Mouse (Mus musculus): Measurements from ENCODE around the gene Fmo6. TPM values are rescaled to one million over a fixed set of nuclear protein-coding genes. Genes with fewer than 3 reads are reported as not detected.

Fmo6 gene
- total RNA-seq, 2 experiments from 2014 or later: not detected

Other genes with a start within 250 kb of the Fmo6 start
- 10 to 100 TPM; 43.9 to 55.3 TPM for gene Prrc2c, start 197.0 kb downstream of the Fmo6 start, total RNA-seq (2021)
- gene Fmo4, start 123.5 kb downstream of the Fmo6 start, total RNA-seq (2021): under 1 TPM; 0.12 to 0.41 TPM
- gene Fmo1, start 70.9 kb downstream of the Fmo6 start, total RNA-seq (2021): 10 to 100 TPM; 13.1 to 17.0 TPM
- 10 to 100 TPM; 13.4 to 15.1 TPM for gene Fmo2, start 38.8 kb downstream of the Fmo6 start, total RNA-seq (2021)
- not detected for gene Fmo3, start 47.0 kb upstream of the Fmo6 start, total RNA-seq (2021)
- gene Mroh9, start 148.2 kb upstream of the Fmo6 start, total RNA-seq (2021): not detected